Comparison of ENCODE assay signal across 9 mouse cellular contexts in genomic region chr15:102144726-102145125, GRCm38 (mm10). TPM values are rescaled to one million over a fixed set of nuclear protein-coding genes. Genes with fewer than 3 reads are reported as not detected.
DNase-seq lines count a peak whose midpoint lies in the region; ATAC-seq and TF ChIP-seq lines count a peak whose summit lies in the region.
"Had no signal": no experiment of that assay in that cellular context is flagged by ENCODE, and none has a peak within 500 bp of the region (broad histone marks: within the 10 kb centered on the region; RNA-seq: fewer than 3 reads in every experiment).

No protein-coding gene starts in this region.

- H3K9me3 ChIP-seq in liver, embryonic 14.5 days (ENCODE audit: control insufficient read depth, low read length): no peaks in the 10 kb centered on the region
- H3K9me3 ChIP-seq: megakaryocyte, embryonic 14.5 days had no signal

- H3K9ac ChIP-seq in liver, embryonic 14.5 days (replicated peaks): no peak overlapping the region

- intact Hi-C loops in gastrocnemius, adult 2 months (cut with DNase I): loop anchor here (5.0 kb wide), 1 partner anchor 32 kb away; no protein-coding TSS in a partner anchor
- intact Hi-C loops in gastrocnemius, postnatal 36 days (cut with DNase I): loop anchor here (1.0 kb wide), 1 partner anchor 25 kb away; no protein-coding TSS in a partner anchor

- TF ChIP-seq CTCF in gastrocnemius, adult 2 months (IDR thresholded peaks at IDR 0.05): no peak
- no peak for TF ChIP-seq CTCF in testis, adult 2 months (IDR thresholded peaks at IDR 0.05; ENCODE audit: control insufficient read depth, insufficient read depth, insufficient replicate concordance, low read depth, low read length)
- no peak for TF ChIP-seq CTCF in liver, embryonic 14.5 days (IDR thresholded peaks at IDR 0.05; ENCODE audit: low read depth)

- no peak for TF ChIP-seq POLR2A in testis, adult 2 months (IDR thresholded peaks at IDR 0.05; ENCODE audit: control insufficient read depth, low read depth, low read length)

- H3K4me1 ChIP-seq in testis, adult 2 months (ENCODE audit: control insufficient read depth, insufficient read depth, low read length): peaks cover 10% of the 10 kb centered on the region
- H3K4me1 ChIP-seq in liver, embryonic 14.5 days (replicated peaks; ENCODE audit: control insufficient read depth in 2 of 2, insufficient read depth in 2 of 2, low read length in 1 of 2): peaks cover 0 to 5% of the 10 kb centered on the region in 2 experiments; a peak in 2 of 4 replicates

- peak overlapping the region; percentile 87 for H3K27ac ChIP-seq in gastrocnemius, adult 2 months
- H3K27ac ChIP-seq in testis, adult 2 months (ENCODE audit: control insufficient read depth, insufficient read depth, low read depth, low read length): 0 out of 2 replicates have a peak overlapping the region, but pooled peaks have one; percentile 20
- H3K27ac ChIP-seq in liver, embryonic 14.5 days: no peak overlapping the region

- no peaks in the 10 kb centered on the region for H3K36me3 ChIP-seq in testis, adult 2 months (ENCODE audit: control insufficient read depth, insufficient read depth, low read length)
- H3K36me3 ChIP-seq in liver, embryonic 14.5 days (replicated peaks; ENCODE audit: control insufficient read depth, insufficient read depth, low read depth): no peaks in the 10 kb centered on the region

- no peak for ATAC-seq in liver, embryonic 14.5 days (ENCODE audit: insufficient read depth)

- WGBS in liver, embryonic 14.5 days (ENCODE audit: insufficient replicate concordance): 17% methylated on average over 19 of the region's 19 CpGs

- H3K27me3 ChIP-seq in testis, adult 2 months (ENCODE audit: control insufficient read depth, insufficient read depth, low read length): no peaks in the 10 kb centered on the region; the same call in none of the 2 replicates
- peaks cover 34% of the 10 kb centered on the region for H3K27me3 ChIP-seq in liver, embryonic 14.5 days (ENCODE audit: control insufficient read depth, insufficient read depth, low read length)

- no peak for TF ChIP-seq EP300 in liver, embryonic 14.5 days (IDR thresholded peaks at IDR 0.05; ENCODE audit: low read depth)

- H3K4me2 ChIP-seq in liver, embryonic 14.5 days (ENCODE audit: low read depth): peak overlapping the region; percentile 44

- peak overlapping the region; percentile 68 for H3K4me3 ChIP-seq in gastrocnemius, adult 2 months
- H3K4me3 ChIP-seq in testis, adult 2 months (ENCODE audit: control insufficient read depth, low read depth, low read length): peak overlapping the region; percentile 49
- H3K4me3 ChIP-seq in liver, embryonic 14.5 days (ENCODE audit: insufficient read depth in 1 of 2, low read depth in 2 of 2, low read length in 2 of 2): peak overlapping the region in 1 of 2 experiments; percentile 18; a peak in 1 of 4 replicates
- H3K4me3 ChIP-seq: megakaryocyte, embryonic 14.5 days had no signal

- peak; percentile 49 for DNase-seq in gastrocnemius, adult 2 months
- no peak for DNase-seq in gastrocnemius, adult 18-20 months (ENCODE audit: low spot score)
- DNase-seq in testis, postnatal 10 days (ENCODE audit: low spot score): no peak
- DNase-seq in liver, embryonic 14.5 days (ENCODE audit: low read depth in 3 of 3, low spot score in 3 of 3): no peak
- no peak for DNase-seq in adrenal gland, postnatal 4 days (ENCODE audit: low spot score in 2 of 2)
- DNase-seq in gastrocnemius, postnatal 36 days: no peak
- no peak for DNase-seq in frontal cortex, postnatal 10 days (ENCODE audit: low spot score in 2 of 2)

RNA-seq across cellular contexts. Expression of gene Igfbp6, which starts 0.6 kb away (rescaled TPM):
- 10 to 100 TPM; 34.3 to 87.7 TPM for total RNA-seq in gastrocnemius, adult 2 months (2021)
- 10 to 100 TPM; 32.2 to 50.3 TPM for total RNA-seq in gastrocnemius, adult 18-20 months (2021)
- polyA plus RNA-seq in testis, adult 2 months (2012; rRNA removed): 25.5 and 27.3 TPM in 2 replicates
- polyA plus RNA-seq in liver, embryonic 14.5 days (2012; rRNA removed): 0.66 and 0.90 TPM in 2 replicates
- polyA plus RNA-seq in liver, embryonic 14.5 days (2014; fragmentation: Nextera tagmentation; extraction: Ambion mirVana): 0.95 and 1.6 TPM in 2 replicates
- 10 to 100 TPM; 33.9 to 34.4 TPM for total RNA-seq in adrenal gland, postnatal 4 days (2021)
- 10 to 100 TPM; 42.6 TPM for total RNA-seq in gastrocnemius, postnatal 36 days (2021)

RNA-seq across cellular contexts. Expression of gene Soat2, which starts 5.6 kb away (rescaled TPM):
- under 1 TPM in 1 of 2 experiments, not detected in 1; 0.14 TPM for total RNA-seq in gastrocnemius, adult 2 months (2021)
- under 1 TPM in 1 of 2 experiments, not detected in 1; 0.09 TPM for total RNA-seq in gastrocnemius, adult 18-20 months (2021)
- polyA plus RNA-seq in testis, adult 2 months (2012; rRNA removed): 0.12 and 0.14 TPM in 2 replicates
- 34.4 and 36.4 TPM in 2 replicates for polyA plus RNA-seq in liver, embryonic 14.5 days (2012; rRNA removed)
- polyA plus RNA-seq in liver, embryonic 14.5 days (2014; fragmentation: Nextera tagmentation; extraction: Ambion mirVana): 21.9 and 25.5 TPM in 2 replicates
- 1 to 10 TPM in 1 of 2 experiments, under 1 TPM in 1; 0.78 to 3.8 TPM for total RNA-seq in adrenal gland, postnatal 4 days (2021)
- under 1 TPM in 1 of 2 experiments, not detected in 1; 0.15 TPM for total RNA-seq in gastrocnemius, postnatal 36 days (2021)

RNA-seq across cellular contexts. Expression of gene Spryd3, which starts 8.7 kb away (rescaled TPM):
- total RNA-seq in gastrocnemius, adult 2 months (2021): 1 to 10 TPM; 4.4 to 5.8 TPM
- 1 to 10 TPM; 4.9 to 7.7 TPM for total RNA-seq in gastrocnemius, adult 18-20 months (2021)
- polyA plus RNA-seq in testis, adult 2 months (2012; rRNA removed): 42.1 and 46.6 TPM in 2 replicates
- 11.9 and 12.5 TPM in 2 replicates for polyA plus RNA-seq in liver, embryonic 14.5 days (2012; rRNA removed)
- 8.8 and 9.1 TPM in 2 replicates for polyA plus RNA-seq in liver, embryonic 14.5 days (2014; fragmentation: Nextera tagmentation; extraction: Ambion mirVana)
- 10 to 100 TPM; 32.5 to 35.9 TPM for total RNA-seq in adrenal gland, postnatal 4 days (2021)
- total RNA-seq in gastrocnemius, postnatal 36 days (2021): 1 to 10 TPM; 6.0 to 6.2 TPM

RNA-seq across cellular contexts. Expression of gene Tns2, which starts 44.5 kb away (rescaled TPM):
- 10 to 100 TPM; 39.1 to 44.1 TPM for total RNA-seq in gastrocnemius, adult 2 months (2021)
- total RNA-seq in gastrocnemius, adult 18-20 months (2021): 10 to 100 TPM; 31.3 to 31.6 TPM
- 6.5 and 6.9 TPM in 2 replicates for polyA plus RNA-seq in testis, adult 2 months (2012; rRNA removed)
- 4.9 and 5.2 TPM in 2 replicates for polyA plus RNA-seq in liver, embryonic 14.5 days (2012; rRNA removed)
- polyA plus RNA-seq in liver, embryonic 14.5 days (2014; fragmentation: Nextera tagmentation; extraction: Ambion mirVana): 3.7 and 4.3 TPM in 2 replicates
- 10 to 100 TPM; 60.9 to 63.6 TPM for total RNA-seq in adrenal gland, postnatal 4 days (2021)
- 10 to 100 TPM; 34.7 to 36.0 TPM for total RNA-seq in gastrocnemius, postnatal 36 days (2021)

RNA-seq across cellular contexts. Expression of gene Zfp740, which starts 58.3 kb away (rescaled TPM):
- 10 to 100 TPM; 26.8 to 29.6 TPM for total RNA-seq in gastrocnemius, adult 2 months (2021)
- 10 to 100 TPM; 24.0 to 29.0 TPM for total RNA-seq in gastrocnemius, adult 18-20 months (2021)
- 9.9 and 11.3 TPM in 2 replicates for polyA plus RNA-seq in testis, adult 2 months (2012; rRNA removed)
- 10.2 and 14.9 TPM in 2 replicates for polyA plus RNA-seq in liver, embryonic 14.5 days (2012; rRNA removed)
- 11.7 and 12.0 TPM in 2 replicates for polyA plus RNA-seq in liver, embryonic 14.5 days (2014; fragmentation: Nextera tagmentation; extraction: Ambion mirVana)
- total RNA-seq in adrenal gland, postnatal 4 days (2021): 100 to 1,000 TPM; 131 to 134 TPM
- total RNA-seq in gastrocnemius, postnatal 36 days (2021): 10 to 100 TPM; 24.3 to 26.6 TPM
